Mouse (Mus musculus) embryonic facial prominence, embryonic 10.5 days (tissue): ENCODE measurements around the gene Tmem140. TPM values are rescaled to one million over a fixed set of nuclear protein-coding genes. Genes with fewer than 3 reads are reported as not detected.

Experiments
- DNase-seq: peaks from one replicate; pipeline ENCODE4 v3.0.0-alpha.2; 2017; ENCODE audit warnings: low spot score
- H3K27ac ChIP-seq: fragments of 300-500 bp; sonication (generic); replicated peaks from 2 replicates; pipeline ENCODE4 v1.5.1; 2016; ENCODE audit warnings: mild to moderate bottlenecking
- H3K27me3 ChIP-seq: fragments of 300-500 bp; sonication (generic); replicated peaks from 2 replicates; pipeline ENCODE4 v1.6.1; 2016; ENCODE audit warnings: low read depth, mild to moderate bottlenecking; ENCODE audit not compliant: poor library complexity, severe bottlenecking
- H3K36me3 ChIP-seq: fragments of 300-500 bp; sonication (generic); replicated peaks from 2 replicates; pipeline ENCODE4 v1.6.1; 2016; ENCODE audit warnings: mild to moderate bottlenecking, moderate library complexity
- H3K4me1 ChIP-seq: fragments of 300-500 bp; sonication (generic); 2 replicates; pipeline ENCODE4 v1.6.1; 2016
- H3K4me3 ChIP-seq: fragments of 300-500 bp; sonication (generic); 2 replicates; pipeline ENCODE4 v1.5.1; 2016; ENCODE audit warnings: mild to moderate bottlenecking, moderate library complexity
- H3K9me3 ChIP-seq: fragments of 300-500 bp; sonication (generic); 2 replicates; pipeline ENCODE4 v1.6.1; 2016; ENCODE audit warnings: mild to moderate bottlenecking
- WGBS: fragments of 180-500 bp; shearing (Covaris S2); methylation state at CpG from one replicate; pipeline ENCODE4 v1.1.7; 2016; 5-methylcytosine and 5-hydroxymethylcytosine counted together
- polyA plus RNA-seq: library from polyadenylated mRNA; unstranded; fragments of >200 nt; fragmentation: Nextera tagmentation; extraction: Ambion mirVana; gene quantifications from 2 replicates; pipeline ENCODE4 v1.2.1, GENCODE M21; 2016

Tmem140 gene
- polyA plus RNA-seq, 1 experiment from 2014 or later, result 1.8 TPM

DNA sequence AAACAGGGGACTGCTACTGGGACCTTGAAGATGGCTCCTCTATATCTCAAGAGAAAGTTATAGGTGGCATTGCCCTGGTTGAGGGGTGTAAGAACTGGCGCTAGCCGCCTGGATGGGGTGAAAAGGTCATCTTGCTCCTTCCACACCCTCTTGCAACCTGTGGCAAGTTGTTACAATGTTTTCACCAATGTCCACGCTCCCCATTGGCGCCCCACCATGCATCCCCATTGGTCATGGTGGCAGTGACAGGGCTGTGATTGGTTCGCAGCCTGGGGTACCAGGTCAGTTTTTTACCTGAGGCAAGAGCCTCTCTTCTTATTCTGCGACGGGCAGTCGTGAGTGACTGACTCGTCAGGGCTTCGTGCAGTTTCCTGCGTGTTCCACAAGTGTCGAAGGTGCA lies 57.7 kb downstream of the Tmem140 start:
- Histone ChIP-seq H3K4me3 (no peak overlapping the region), H3K9me3 (no peaks in the 10 kb centered on the region), H3K4me1 (peaks cover 26% of the 10 kb centered on the region), H3K27me3 (no peaks in the 10 kb centered on the region), H3K27ac (no peak overlapping the region), H3K36me3 (no peaks in the 10 kb centered on the region)
- WGBS, result 92% methylated on average over 12 of the region's 12 CpGs
- no peak for DNase-seq

DNA sequence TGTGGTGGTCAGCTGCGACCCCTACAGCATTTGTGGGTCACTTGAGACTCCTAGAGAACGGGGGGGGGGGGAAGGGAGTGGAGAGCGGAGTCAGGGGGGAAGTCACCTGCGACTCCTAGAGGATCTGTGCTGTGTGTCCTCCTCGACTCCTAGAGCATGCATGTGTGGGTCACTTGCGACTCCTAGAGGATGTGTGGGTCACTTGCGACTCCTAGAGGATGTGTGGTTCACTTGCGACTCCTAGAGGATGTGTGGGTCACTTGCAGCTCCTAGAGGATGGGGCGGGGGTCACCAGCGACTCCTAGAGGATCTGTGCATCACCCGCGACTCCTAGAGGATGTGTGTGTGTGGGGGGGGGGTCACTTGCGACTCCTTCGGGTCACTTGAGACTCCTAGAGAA lies 59.0 kb downstream of the Tmem140 start:
- no peaks in the 10 kb centered on the region for H3K36me3 ChIP-seq

More for the DNA sequence above, 59.0 kb downstream of the Tmem140 start:
- Histone ChIP-seq H3K4me3 (no peak overlapping the region), H3K4me1 (peaks cover 26% of the 10 kb centered on the region), H3K27ac (no peak overlapping the region), H3K9me3 (no peaks in the 10 kb centered on the region), H3K27me3 (no peaks in the 10 kb centered on the region)
- DNase-seq, result peak; percentile 54
- 55% methylated on average over 14 of the region's 14 CpGs for WGBS

Other genes starting within 250 kb of the Tmem140 start
- 2.8 and 3.3 TPM in 2 replicates for gene Agbl3, start 82.7 kb upstream of the Tmem140 start, polyA plus RNA-seq
- gene Cyren, start 14.9 kb downstream of the Tmem140 start, polyA plus RNA-seq, result 18.9 and 19.2 TPM in 2 replicates
- 11.9 and 13.2 TPM in 2 replicates for gene Wdr91, start 47.7 kb downstream of the Tmem140 start, polyA plus RNA-seq
- gene Stra8, start 57.0 kb downstream of the Tmem140 start, polyA plus RNA-seq, result 0.12 TPM in 1 of 2 replicates, not detected in the other
- gene Slc23a4, start 125.3 kb downstream of the Tmem140 start, polyA plus RNA-seq, result 0.20 and 0.55 TPM in 2 replicates